Mouse (Mus musculus): Measurements from ENCODE around the gene 1700069L16Rik. TPM values are rescaled to one million over a fixed set of nuclear protein-coding genes. Genes with fewer than 3 reads are reported as not detected.
A peak's percentile ranks its signal among the peaks of the same experiment; 100 is the strongest.

1700069L16Rik gene
- total and polyA plus RNA-seq, 3 experiments: not detected

- Histone ChIP-seq H3K4me3 (no peak overlapping the region), H3K9ac (ENCODE audit: low read depth, low read length) (no peak overlapping the region), H3K79me2 (replicated peaks; ENCODE audit: control insufficient read depth, insufficient read depth, low read length) (no peaks in the 10 kb centered on the region), H3K36me3 (ENCODE audit: control insufficient read depth, insufficient read depth, low read length) (no peaks in the 10 kb centered on the region), H3K27ac (no peak overlapping the region), H3K27me3 (ENCODE audit: control insufficient read depth, insufficient read depth, low read length) (no peaks in the 10 kb centered on the region), H3K4me1 (ENCODE audit: control insufficient read depth, insufficient read depth, low read length) (no peaks in the 10 kb centered on the region)
- no peak for DNase-seq
- intact Hi-C loops (cut with DNase I): no loop called here
- 87% methylated on average over 14 of the region's 14 CpGs for WGBS
- TF ChIP-seq CTCF (IDR thresholded peaks at IDR 0.05) (no peak), EP300 (IDR thresholded peaks at IDR 0.05; ENCODE audit: insufficient read depth, low read depth, low read length) (no peak), POLR2A (IDR thresholded peaks at IDR 0.05; ENCODE audit: insufficient read depth, low read depth, low read length) (no peak)
Observed at GRCm38 (mm10) chr5:113681219-113681618, 43.4 kb downstream of the 1700069L16Rik start.

- no peak for DNase-seq
- no peaks in the 10 kb centered on the region for H3K79me2 ChIP-seq (replicated peaks; ENCODE audit: control insufficient read depth, insufficient read depth, low read length)
- H3K27ac ChIP-seq: no peak overlapping the region
- no peak for TF ChIP-seq POLR2A (IDR thresholded peaks at IDR 0.05; ENCODE audit: insufficient read depth, low read depth, low read length)
- no peak for TF ChIP-seq EP300 (IDR thresholded peaks at IDR 0.05; ENCODE audit: insufficient read depth, low read depth, low read length)
- no peak for TF ChIP-seq CTCF (IDR thresholded peaks at IDR 0.05)
- intact Hi-C loops (cut with DNase I): no loop called here
- no peaks in the 10 kb centered on the region for H3K27me3 ChIP-seq (ENCODE audit: control insufficient read depth, insufficient read depth, low read length)
- no peak overlapping the region for H3K9ac ChIP-seq (ENCODE audit: low read depth, low read length)
- no peaks in the 10 kb centered on the region for H3K36me3 ChIP-seq (ENCODE audit: control insufficient read depth, insufficient read depth, low read length)
- 87% methylated on average over 4 of the region's 4 CpGs for WGBS
- no peaks in the 10 kb centered on the region for H3K4me1 ChIP-seq (ENCODE audit: control insufficient read depth, insufficient read depth, low read length)
- H3K4me3 ChIP-seq: no peak overlapping the region
Observed at GRCm38 (mm10) chr5:113679509-113679908, 45.1 kb downstream of the 1700069L16Rik start.

- H3K27ac ChIP-seq: no peak overlapping the region
- no peak overlapping the region for H3K9ac ChIP-seq (ENCODE audit: low read depth, low read length)
- 79% methylated on average over 10 of the region's 10 CpGs for WGBS
- intact Hi-C loops (cut with DNase I): no loop called here
- DNase-seq: no peak
- no peak overlapping the region for H3K4me3 ChIP-seq
- H3K36me3 ChIP-seq (ENCODE audit: control insufficient read depth, insufficient read depth, low read length): no peaks in the 10 kb centered on the region
- H3K4me1 ChIP-seq (ENCODE audit: control insufficient read depth, insufficient read depth, low read length): no peaks in the 10 kb centered on the region
- H3K27me3 ChIP-seq (ENCODE audit: control insufficient read depth, insufficient read depth, low read length): no peaks in the 10 kb centered on the region
- TF ChIP-seq CTCF (IDR thresholded peaks at IDR 0.05) (no peak), POLR2A (IDR thresholded peaks at IDR 0.05; ENCODE audit: insufficient read depth, low read depth, low read length) (no peak)
- H3K79me2 ChIP-seq (replicated peaks; ENCODE audit: control insufficient read depth, insufficient read depth, low read length): no peaks in the 10 kb centered on the region
Observed at GRCm38 (mm10) chr5:113678743-113679452, 45.7 kb downstream of the 1700069L16Rik start.

- WGBS: 72% methylated on average over 6 of the region's 7 CpGs
Observed at GRCm38 (mm10) chr5:113677541-113677940, 47.0 kb downstream of the 1700069L16Rik start.

GRCm38 (mm10) chr5:113674851-113675250, 49.7 kb downstream of the 1700069L16Rik start:
- H3K4me3 ChIP-seq: no peak overlapping the region
- H3K79me2 ChIP-seq (replicated peaks; ENCODE audit: control insufficient read depth, insufficient read depth, low read length): no peaks in the 10 kb centered on the region
- no peak for TF ChIP-seq POLR2A (IDR thresholded peaks at IDR 0.05; ENCODE audit: insufficient read depth, low read depth, low read length)
- TF ChIP-seq EP300 (IDR thresholded peaks at IDR 0.05; ENCODE audit: insufficient read depth, low read depth, low read length): no peak
- no peak for TF ChIP-seq CTCF (IDR thresholded peaks at IDR 0.05)
- WGBS: 69% methylated on average over 7 of the region's 7 CpGs
- no peak overlapping the region for H3K27ac ChIP-seq
- intact Hi-C loops (cut with DNase I): loop anchor here (5.0 kb wide), 2 partner anchors 43 to 47 kb away; partner anchors contain the start of gene 1700069L16Rik
- H3K9ac ChIP-seq (ENCODE audit: low read depth, low read length): no peak overlapping the region
- DNase-seq: peak; percentile 43 to 44
- peaks cover 12% of the 10 kb centered on the region for H3K4me1 ChIP-seq (ENCODE audit: control insufficient read depth, insufficient read depth, low read length)
- H3K27me3 ChIP-seq (ENCODE audit: control insufficient read depth, insufficient read depth, low read length): no peaks in the 10 kb centered on the region
- H3K36me3 ChIP-seq (ENCODE audit: control insufficient read depth, insufficient read depth, low read length): no peaks in the 10 kb centered on the region

More at GRCm38 (mm10) chr5:113677541-113677940, 47.0 kb downstream of the 1700069L16Rik start:
- no peak overlapping the region for H3K27ac ChIP-seq
- H3K36me3 ChIP-seq (ENCODE audit: control insufficient read depth, insufficient read depth, low read length): no peaks in the 10 kb centered on the region
- H3K4me3 ChIP-seq: no peak overlapping the region
- no peak for TF ChIP-seq EP300 (IDR thresholded peaks at IDR 0.05; ENCODE audit: insufficient read depth, low read depth, low read length)
- no peak for TF ChIP-seq POLR2A (IDR thresholded peaks at IDR 0.05; ENCODE audit: insufficient read depth, low read depth, low read length)
- no peak for TF ChIP-seq CTCF (IDR thresholded peaks at IDR 0.05)
- DNase-seq: no peak
- H3K4me1 ChIP-seq (ENCODE audit: control insufficient read depth, insufficient read depth, low read length): peaks cover 6% of the 10 kb centered on the region
- no peaks in the 10 kb centered on the region for H3K27me3 ChIP-seq (ENCODE audit: control insufficient read depth, insufficient read depth, low read length)
- H3K79me2 ChIP-seq (replicated peaks; ENCODE audit: control insufficient read depth, insufficient read depth, low read length): no peaks in the 10 kb centered on the region
- intact Hi-C loops (cut with DNase I): no loop called here
- H3K9ac ChIP-seq (ENCODE audit: low read depth, low read length): no peak overlapping the region

- 26% methylated on average over 7 of the region's 7 CpGs for WGBS
Observed at GRCm38 (mm10) chr5:113672456-113672855, 52.1 kb downstream of the 1700069L16Rik start.

More at GRCm38 (mm10) chr5:113672456-113672855, 52.1 kb downstream of the 1700069L16Rik start:
- intact Hi-C loops (cut with DNase I): loop anchor here (5.0 kb wide), 2 partner anchors 40 to 50 kb away; partner anchors contain the start of gene 1700069L16Rik
- DNase-seq: peak; percentile 72 to 81
- no peaks in the 10 kb centered on the region for H3K79me2 ChIP-seq (replicated peaks; ENCODE audit: control insufficient read depth, insufficient read depth, low read length)
- H3K9ac ChIP-seq (ENCODE audit: low read depth, low read length): no peak overlapping the region
- no peak for TF ChIP-seq CTCF (IDR thresholded peaks at IDR 0.05)
- TF ChIP-seq EP300 (IDR thresholded peaks at IDR 0.05; ENCODE audit: insufficient read depth, low read depth, low read length): peak; percentile 10; the same call in 1 of the 2 replicates
- H3K27ac ChIP-seq: peak overlapping the region; percentile 53
- H3K27me3 ChIP-seq (ENCODE audit: control insufficient read depth, insufficient read depth, low read length): no peaks in the 10 kb centered on the region
- H3K36me3 ChIP-seq (ENCODE audit: control insufficient read depth, insufficient read depth, low read length): no peaks in the 10 kb centered on the region
- H3K4me3 ChIP-seq: no peak overlapping the region
- peaks cover 12% of the 10 kb centered on the region for H3K4me1 ChIP-seq (ENCODE audit: control insufficient read depth, insufficient read depth, low read length)
